Mouse (Mus musculus) erythroblast, embryonic 14.5 days (primary cell): ENCODE results near the gene Map3k3.

Experiments used
- GATA1 ChIP-seq: IDR thresholded peaks from 2 replicates; pipeline ENCODE4 v1.6.1; 2012; ENCODE audit warnings: low read length, inconsistent platforms, mixed read lengths
- TAL1 ChIP-seq: IDR thresholded peaks from 3 replicates; pipeline ENCODE4 v1.6.1; 2012; ENCODE audit warnings: low read length, inconsistent platforms, mixed read lengths

DNA sequence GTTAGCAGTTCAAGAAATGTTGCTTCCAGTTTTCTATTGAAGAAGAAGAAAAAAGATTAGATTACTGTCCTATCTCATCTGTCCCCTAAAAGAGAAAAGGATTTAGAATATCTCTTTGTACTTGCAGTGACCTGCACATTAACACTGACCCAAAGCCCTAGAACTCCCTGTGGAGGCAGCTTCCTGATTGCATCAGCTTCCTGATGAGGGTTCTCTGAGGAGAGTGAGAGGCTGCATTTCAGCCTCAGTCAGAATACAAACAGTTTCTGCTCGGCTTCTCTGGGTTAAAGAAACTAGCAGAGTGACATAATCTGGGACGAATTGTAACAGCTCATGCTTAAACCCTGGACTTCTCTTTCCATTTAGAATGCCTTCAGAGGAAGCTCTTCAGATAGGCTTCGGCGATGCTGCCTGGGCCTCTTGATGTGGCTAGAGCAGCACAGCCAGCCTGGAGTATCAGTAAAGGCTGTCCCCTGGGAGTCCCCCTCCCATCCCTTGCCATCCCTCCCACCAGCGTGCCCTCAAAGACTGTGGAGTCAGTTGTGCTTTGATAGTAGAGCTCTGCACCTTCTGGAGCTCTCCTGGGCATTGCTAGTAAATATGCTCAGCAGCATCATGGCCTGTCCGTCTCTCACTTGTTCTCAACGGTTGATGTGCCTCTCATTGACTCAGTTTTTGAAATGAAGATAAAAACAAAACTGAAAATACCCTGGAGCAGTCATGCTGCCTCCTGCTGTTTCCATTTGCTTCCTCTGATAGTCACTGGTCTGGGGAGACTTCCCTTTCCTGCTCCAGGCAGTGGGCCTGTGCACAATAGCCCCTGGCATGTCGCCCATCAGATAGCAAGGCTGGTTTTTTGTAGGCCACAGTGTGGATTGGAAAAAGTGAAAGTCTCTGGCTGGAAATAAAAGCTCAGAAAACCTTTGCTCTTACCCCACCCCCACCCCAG is 50.4 kb downstream of the Map3k3 start:
- TF ChIP-seq TAL1 (no peak), GATA1 (no peak)
